Mouse (Mus musculus) left cerebral cortex, adult 11 months (tissue): ENCODE measurements around the gene Bola2.

Experiments used
- DNase-seq: peaks from one replicate; pipeline ENCODE4 v3.0.0; 2022; ENCODE audit warnings: low spot score

Gene Bola2

DNA sequence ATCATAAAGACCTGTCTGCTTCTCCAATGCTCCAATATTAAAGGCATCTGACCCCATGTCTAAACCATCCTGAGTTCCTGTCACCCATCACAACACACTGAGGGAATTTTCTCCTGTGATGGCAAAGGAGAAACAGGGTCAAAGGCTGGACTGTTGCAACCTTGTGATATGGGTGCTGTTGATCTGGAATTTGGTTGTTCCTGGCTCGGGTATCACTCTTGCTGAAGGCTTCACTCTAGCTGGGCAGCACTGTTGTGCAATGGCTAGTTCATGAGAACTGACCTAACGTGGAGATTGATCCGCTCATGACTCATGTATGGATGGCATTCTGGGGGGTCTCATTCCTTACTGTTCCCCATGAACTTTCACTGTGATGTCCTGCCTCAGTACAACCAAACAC lies 6.2 kb upstream of the Bola2 start:
- DNase-seq: no peak

DNA sequence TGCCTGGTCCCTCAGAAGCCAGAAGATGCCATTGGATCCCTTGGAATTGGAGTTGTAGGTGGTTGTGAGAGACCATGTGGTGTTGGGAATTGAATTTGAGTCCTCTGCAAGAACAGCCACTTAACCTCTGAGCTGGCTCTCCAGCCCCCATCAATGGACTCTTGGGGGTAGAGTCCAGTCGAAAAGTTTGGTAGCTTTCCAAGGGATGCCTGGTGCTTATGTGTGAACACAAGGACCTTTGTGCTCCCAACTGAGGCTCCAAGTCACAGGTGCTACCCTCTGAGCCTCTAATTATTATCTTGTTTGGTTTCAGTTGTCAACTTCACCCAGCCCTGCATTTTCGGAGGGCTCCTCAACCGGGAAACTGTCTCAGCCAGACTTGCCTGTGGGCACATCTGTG lies 4.5 kb upstream of the Bola2 start:
- no peak for DNase-seq

DNA sequence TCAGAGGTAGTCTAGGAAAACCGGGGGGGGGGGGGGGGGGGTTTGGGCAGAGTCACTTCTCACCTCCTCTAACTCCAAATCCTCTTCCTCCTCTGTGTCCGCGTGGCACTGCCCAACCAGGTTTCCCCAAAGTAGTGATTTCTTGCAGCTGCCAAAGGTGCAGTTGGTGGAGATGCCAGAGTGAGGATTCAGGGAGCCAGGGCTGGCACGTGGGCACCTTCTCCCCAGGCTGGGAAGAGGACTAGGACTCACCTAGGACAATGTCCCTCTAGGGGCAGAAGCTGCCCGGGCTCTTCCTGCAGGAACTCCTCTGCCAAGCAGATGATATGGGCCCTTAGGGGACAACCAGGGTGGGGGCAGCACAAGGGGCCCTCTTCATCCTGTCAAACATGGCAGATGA lies 3.5 kb upstream of the Bola2 start:
- DNase-seq: no peak

DNA sequence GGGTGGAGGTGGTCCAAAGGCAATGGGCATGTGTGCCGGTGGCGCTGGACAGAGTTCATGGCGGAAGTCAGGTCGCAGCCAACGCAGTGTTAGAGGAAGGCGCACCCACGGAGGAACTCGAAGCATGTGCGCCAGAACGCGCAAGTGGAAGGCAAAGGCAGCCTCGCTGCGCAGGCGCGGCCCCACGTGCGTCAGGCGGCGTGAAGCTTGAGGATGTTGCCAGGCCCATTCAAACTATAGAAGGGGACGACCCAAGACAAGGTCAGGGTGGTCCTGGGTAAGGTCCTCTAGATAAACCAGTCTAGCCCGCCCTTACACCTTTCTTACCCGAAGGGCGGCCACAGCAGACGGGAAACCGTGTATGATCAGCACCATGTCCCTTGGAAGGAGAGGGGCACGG lies 2.8 kb upstream of the Bola2 start:
- no peak for DNase-seq

DNA sequence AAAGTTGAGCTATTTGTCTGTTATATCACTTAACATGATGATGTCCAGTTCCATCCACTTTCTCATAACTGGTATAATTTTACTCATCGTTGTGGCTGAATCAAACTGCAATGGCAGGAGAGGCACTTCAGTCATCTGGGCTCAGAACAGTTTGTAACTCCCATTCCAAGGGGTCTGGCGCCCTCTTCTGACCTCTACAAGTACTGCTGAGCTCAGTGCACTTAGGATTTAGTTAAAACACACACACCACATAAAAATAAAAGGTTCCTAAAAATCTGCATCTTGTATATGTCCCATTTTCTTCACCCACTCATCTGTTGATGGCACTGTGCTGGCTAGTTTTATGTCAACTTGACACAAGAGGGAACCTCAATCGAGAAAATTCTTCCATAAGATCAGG lies 1.9 kb upstream of the Bola2 start:
- no peak for DNase-seq

DNA sequence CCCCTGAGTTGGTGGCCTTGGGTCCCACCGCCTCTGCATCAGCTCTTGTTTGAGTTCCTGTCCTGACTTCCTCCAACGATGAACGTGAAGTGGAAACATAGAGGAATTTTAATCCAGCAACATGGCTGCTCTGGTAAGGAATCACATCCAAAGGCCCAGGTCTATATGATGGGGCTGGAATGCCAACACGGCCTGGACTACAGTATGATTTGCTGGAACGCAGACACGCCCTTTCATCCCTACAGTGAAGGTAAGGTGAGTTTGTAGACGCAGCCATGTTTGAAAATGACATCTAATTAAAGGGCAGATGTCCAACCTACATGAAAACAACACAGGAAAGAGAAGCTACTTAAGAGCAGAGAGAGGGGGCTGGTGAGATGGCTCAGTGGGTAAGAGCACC lies 1.4 kb upstream of the Bola2 start:
- DNase-seq: no peak

DNA sequence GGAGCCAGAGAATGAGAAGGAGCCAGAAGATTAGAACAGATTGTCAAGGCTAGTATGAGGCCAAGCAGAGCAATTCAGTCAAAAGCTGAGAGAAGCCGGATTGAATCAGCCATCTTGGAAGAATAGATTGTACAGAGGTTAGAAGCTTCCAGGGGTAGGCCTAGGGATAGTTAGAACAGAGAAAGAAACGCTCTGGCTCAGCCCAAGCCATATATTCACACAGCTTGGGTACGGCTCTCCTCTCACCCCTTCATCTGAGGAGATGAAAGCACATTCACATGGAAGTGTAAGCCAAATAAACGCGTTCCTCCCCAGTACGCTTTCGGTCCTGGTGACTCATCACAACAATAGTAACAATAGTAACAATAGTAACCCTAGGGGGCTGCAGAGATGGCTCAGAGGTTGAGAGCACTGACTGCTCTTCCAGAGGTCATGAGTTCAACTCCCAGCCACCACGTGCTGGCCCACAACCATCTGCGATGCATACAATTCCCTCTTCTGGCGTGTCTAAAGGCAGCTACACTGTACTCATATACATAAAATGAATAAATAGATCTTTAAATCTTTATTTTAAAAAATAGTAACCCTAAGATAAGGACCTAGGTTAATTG lies 655 bp upstream of the Bola2 start:
- DNase-seq: no peak

DNA sequence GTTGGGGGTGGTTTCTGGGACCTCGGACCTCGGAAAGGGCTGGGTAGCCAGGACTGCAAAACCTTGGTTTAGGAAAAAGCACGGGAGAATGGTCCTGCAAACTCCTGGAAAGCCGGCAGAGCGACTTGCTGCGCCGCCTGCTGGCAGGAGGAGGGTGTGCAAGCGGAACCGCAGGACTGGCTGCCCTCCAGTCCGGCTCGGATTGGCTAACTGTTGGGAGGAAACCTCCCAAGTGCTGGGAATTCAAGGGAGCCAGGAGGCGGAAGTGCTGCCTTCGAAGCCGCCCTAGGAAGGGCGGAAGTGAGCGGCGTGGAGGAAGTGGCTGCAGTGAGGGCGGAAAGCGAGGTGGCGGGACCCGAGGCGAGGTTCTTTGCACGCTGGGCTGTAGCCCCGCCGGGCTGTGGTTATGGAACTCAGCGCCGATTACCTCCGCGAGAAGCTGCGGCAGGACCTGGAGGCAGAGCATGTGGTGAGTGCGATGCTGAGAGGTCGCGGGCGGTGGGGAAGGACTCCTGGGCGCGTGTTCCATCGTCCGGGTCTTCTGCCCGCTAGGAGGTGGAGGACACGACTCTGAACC lies 518 bp downstream of the Bola2 start, which contains the start of gene Slx1b:
TSS of gene Slx1b (minus strand) at position 154 of the 577 bp plus-strand sequence.
- DNase-seq: peak; percentile 91

DNA sequence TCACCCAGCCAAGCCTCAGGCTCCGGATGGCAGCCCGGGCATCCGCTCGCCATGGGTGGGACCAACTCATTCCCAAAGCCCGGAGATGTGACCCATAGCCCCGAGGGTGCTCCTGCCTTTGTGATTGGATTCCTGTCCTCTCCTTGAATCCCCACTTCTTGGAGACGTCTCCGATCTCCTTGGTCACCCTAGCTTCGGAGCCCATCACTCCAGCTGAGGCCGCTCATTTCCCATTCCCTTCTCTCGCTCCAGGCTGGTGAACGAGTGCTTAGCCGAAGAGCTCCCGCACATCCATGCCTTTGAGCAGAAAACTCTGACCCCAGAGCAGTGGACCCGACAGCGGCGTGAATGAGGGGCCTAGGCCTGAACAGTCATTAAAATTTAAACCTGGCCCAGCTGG lies 1.1 kb downstream of the Bola2 start:
- no peak for DNase-seq

DNA sequence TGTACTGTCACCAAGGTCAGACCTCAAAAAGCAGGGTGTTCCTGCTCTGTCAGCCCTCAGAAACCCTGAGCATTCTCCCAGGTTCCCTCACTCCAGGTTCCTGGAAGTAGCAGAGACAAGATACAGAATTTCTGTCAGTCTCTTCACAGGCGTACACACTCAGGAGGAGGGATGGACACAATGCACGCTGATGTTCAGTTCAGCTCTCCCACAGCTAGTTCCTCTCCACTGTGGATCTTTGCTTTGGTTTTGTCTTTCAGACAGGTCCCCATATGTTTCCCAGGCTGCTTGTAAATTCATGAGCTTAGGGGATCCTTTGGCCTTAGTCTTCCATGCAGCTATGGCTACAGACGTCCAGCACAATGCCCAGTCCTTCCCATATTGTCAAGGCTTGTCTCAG lies 1.7 kb downstream of the Bola2 start:
- DNase-seq: no peak

DNA sequence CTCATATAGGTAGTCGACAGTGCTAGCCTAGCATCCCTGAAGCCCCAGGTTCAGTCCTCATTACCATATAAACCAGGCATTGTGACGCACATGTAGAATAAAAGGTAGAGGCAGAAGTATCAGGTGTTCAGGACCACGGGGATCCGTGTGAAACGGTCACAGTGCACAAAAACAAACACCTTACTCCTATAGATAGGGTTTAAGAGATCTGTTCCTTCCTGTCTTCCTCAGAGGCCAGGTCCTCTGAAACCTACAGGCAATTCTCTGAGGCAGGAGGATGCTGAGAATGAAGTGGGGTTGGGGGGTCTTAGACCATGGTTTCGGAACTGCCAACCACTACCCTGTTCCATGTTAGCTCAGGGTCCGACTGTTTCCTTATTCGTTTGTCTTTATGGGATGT lies 2.6 kb downstream of the Bola2 start:
- no peak for DNase-seq

DNA sequence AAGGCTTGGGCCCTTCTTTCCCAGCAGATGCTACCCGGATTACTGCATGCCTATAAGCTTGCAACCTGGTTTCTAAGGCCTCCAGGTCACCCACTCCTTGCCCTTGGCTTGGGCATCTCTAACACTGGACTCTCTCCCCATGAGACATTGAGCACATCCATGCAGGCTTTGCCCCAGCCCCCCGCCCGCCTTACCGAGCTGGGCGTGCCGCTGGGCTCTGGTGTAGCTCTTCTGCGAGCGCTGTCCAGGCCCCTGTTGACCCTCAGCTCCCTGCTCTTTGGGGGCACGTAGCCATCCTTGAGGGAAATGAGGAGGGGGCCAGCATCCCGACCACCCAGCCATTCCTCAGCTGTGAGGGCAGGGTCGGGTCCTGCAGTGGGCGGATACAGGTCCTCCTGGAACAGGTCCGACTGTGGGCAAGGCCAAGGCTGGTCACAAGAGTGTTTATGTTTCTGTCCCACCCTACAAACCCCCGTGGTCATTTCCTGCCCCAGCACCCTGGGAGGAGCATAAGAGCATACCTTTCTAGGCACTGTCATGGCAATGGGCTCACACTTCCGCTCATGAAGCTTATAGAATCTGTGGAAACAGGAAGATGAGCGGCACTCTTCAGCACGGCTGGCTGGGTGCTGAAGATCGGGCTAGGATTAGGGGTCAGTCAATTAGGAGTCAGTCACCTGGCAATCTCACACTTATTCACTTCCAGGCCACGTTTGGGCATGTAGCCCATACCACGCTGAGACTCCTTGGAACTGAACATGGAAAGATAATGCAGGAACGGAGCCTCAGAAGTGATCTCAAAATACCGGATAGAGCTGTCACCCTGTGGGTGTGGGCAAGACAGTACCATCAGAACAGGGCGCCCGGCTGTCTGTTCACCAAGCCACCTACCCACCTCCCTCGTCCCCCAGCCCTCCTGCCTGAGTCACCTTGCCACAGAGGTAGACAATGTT lies 5.1 kb downstream of the Bola2 start:
- DNase-seq: no peak

DNA sequence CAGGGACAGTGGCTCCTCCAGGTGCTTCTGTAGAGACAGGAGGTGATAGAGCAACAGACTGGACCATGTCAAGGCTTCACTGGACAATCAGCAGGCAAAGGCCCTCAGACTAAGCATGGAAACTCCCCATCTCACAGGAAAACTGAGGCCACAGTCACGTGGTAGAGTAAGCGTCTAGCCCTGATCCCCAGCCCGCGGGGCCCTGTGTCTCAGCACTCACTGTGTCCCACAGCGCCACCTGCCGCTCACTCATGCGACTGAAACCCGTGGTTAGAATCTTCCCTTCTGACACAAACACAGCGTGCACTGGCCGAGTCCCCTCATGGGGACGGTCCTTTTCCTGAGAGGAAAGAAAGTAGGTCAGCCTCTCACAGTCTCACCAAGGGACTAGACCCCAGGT lies 5.9 kb downstream of the Bola2 start:
- DNase-seq: peak; percentile 82

DNA sequence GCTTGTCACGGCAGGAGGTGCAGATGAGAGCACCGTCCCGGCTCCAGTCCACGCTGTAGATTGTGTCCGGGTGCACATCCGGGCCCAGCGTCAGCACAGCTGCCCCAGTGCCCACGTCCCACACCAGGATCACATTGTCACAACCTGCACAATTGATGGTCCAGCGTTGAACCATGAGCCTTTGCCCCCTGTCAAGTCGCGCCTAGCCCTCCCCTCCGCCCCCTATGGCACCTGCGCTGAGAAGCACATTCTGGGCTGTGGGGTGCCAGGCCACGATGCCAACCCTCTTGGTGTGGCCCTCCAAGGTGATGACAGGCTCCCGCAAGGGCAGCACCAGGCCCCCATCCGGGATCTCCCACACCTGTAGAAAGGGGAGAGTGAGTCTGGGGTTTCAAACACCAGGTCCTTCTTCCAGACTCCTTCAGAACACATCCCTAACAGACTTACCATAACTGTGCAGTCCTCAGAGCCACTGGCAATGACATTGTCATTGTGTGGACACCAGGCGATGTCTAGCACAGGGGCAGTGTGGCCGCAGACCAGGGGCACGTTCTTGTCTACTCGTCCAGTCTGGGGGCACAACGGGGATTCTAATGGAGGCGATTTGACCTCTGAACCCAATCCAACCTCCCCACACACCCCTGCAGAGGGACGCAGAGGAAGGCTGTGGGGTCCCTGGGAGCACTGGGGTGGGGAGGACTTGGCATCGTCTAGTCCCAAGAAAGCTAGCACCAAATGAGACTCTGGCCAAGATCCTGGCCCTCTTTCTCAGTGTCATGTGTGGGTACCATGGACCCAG lies 6.6 kb downstream of the Bola2 start:
- DNase-seq: no peak

DNA sequence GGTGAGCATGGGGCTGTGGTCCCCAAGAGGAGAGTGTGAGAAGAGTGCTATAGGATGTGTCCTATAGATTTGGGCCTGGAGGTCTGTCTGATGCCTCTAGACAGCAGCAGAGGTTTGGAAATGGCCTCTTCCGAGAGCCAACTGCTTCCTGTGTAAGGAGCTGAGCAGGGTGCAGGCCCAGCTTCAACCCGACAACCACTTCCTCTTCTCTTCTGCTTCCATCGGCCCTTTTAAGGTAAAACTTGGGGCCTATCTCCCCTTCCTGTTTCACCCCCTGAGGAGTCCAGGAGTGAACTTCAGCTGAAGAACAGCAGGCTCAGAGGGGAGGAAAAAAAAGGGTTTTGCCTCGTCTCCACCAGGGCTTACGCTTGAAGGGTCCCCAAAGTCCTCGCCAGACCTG lies 7.2 kb downstream of the Bola2 start:
- no peak for DNase-seq

DNA sequence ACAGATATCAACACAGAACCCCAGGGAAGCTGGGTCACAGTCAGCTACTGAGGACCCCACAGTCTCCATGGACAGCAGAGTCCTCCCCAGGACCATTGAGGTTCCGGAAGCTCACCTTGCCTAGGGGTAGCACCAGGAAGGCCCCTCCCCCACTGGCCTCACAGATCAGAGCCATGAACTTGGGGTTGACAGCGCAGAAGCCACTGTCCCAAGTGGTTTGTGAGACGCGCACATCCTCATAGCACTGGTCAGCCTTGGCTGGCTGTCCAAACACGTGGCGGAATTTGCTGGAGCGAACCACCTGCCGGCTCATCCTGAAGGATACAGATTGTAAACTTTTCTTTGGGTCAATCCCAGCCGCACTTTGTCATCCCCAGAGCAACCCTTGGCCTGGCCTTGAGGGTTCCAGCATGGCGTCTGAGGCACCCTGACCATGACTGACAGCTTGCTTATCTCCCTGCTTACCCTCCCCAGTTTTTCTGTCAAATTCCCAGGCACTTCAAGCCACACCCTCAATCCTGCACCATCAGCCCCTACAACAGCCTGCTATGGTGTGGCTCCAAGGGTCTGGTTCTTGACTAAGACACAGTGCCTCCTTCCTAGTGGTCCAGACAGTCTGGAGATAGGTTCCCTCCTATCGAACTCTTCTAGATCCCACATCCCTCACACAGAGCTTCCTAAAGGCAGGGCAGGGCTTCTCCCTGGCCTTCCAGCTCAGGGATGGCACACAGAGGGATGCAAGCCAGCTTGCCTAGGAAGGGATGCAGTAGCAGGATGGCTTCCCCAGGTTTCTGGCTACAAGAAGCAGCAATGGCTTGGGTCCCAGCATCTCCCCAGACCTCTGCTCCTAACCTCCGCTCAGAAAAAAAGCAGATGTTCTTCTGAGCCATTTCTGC lies 7.9 kb downstream of the Bola2 start:
- DNase-seq: no peak

DNA sequence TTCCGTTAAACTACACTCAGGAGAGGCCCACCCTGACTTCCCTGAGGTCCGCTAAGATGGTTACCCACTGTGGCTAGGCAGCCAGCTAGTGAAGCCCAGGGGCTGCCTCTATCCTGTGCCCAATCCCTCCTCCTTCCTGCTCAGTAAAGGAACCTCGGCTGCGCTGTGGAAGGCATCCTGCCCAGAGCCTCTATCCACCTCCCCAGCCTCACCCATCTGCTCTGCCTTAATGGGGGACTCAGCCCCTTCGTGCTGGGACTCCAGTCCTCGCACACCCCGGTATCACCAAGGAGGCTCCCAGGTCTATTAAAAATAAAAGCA lies 8.5 kb downstream of the Bola2 start:
- DNase-seq: no peak

DNA sequence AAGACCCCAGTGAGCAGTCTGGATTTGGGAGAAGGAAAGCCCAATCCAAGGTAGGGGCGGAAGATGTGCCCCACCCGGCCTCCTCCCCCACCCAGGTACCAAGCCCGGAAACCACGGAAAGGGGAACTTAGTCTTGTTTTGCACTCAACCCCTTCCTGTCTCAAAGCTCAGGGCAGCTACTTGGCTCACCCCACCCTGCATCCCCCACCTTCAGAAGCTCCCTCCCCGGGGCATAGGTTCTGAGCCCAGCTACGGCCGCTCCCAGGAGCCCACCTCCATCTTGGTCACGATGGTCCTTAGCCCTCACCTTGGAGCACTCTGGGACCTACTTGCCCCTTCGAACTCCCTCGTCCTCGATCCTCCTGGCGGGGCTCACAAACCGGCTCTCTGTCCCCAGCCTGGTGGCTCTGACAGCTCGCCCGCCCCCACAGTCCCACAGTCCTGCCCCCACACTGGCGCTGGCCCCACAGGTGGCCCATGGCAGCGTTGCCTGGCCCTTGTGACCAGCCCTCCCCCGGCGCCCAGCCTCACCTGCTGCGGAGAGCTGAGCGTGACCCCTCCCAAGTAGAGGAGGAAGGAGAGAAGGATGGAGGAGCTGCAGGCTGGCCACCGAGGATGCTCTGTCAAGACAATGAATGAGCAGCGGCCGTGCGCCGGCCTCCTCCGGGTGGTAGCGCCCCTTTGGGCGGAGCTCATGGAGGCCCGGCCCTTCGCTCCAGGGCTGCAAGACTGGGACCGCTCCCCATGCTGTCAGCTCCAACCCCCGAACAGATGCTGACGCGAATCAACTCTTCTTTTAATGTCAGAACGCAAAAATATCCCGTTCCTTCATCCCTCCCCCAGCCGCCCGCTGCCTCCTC lies 9.2 kb downstream of the Bola2 start:
- DNase-seq: peak; percentile 78

DNA sequence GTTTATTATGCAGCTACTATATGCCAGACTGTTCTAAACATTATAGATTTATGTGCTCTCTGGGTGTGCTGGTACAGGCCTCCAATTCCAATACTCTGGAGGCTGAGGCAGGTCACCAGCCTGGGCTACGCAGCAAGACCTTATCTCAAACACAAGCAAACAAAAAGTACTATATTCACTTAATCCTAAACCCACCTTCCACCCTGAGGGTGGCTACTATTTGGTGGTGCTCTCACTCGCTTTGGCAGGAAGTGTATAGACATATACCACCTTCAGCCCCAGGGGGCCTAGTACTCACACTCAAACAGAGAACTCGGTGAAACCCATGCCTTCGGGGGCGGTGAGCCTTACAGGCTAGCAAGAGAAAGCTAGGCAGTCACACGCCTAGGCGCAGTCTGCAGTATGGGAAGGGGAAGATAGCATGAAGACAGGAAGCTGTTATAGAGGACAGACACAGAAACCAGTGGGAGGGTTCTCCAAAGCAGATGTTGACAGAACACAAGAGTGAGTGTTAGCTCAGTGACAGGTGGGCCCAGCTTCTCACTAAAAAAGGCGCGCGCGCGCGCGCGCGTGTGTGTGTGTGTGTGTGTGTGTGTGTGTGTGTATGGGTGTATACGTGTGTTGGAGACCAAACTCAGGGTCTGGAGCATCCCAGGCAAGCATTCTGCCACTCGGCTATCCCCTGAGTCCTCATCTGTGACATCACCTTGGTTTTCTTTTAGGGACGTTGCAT lies 12.4 kb downstream of the Bola2 start, which contains the start of gene Coro1a:
TSS of gene Coro1a (minus strand) at position 346 of the 733 bp plus-strand sequence.
- DNase-seq: no peak
